Mouse (Mus musculus): Measurements from ENCODE around the gene Trim42. TPM values are rescaled to one million over a fixed set of nuclear protein-coding genes. Genes with fewer than 3 reads are reported as not detected.

Trim42 gene
- polyA plus RNA-seq, 1 experiment, result not detected

DNA sequence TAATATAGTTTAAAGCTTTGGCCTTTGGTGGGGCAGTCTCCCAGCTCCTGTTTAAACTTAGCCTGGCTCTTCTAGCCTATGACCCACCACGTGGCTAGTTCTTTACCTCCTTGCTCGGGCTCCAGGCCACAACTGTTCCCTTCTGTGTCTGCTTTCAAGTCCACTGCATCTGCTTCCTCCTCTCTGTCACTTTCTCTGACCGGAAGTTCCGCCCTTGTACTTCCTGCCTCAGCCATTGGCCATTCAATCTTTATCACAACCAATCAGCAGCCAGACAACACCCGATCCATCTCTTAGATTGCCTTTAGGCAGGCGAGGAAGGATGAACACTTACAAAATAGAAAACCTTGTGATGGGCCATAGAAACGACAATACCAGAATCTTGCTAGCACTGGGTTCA, 58.1 kb downstream of the Trim42 start:
- H3K4me3 ChIP-seq (ENCODE audit: insufficient read depth, low read length), result no peak overlapping the region
- no peak overlapping the region for H3K27ac ChIP-seq (ENCODE audit: insufficient read depth, low read length)
- H3K4me1 ChIP-seq (ENCODE audit: control insufficient read depth, insufficient read depth, low read length), result no peaks in the 10 kb centered on the region
- TF ChIP-seq POLR2A (IDR thresholded peaks at IDR 0.05; ENCODE audit: extremely low read depth, insufficient read depth, low read length) (no peak), CTCF (IDR thresholded peaks at IDR 0.05; ENCODE audit: extremely low read depth, insufficient read depth, low read length) (no peak)

DNA sequence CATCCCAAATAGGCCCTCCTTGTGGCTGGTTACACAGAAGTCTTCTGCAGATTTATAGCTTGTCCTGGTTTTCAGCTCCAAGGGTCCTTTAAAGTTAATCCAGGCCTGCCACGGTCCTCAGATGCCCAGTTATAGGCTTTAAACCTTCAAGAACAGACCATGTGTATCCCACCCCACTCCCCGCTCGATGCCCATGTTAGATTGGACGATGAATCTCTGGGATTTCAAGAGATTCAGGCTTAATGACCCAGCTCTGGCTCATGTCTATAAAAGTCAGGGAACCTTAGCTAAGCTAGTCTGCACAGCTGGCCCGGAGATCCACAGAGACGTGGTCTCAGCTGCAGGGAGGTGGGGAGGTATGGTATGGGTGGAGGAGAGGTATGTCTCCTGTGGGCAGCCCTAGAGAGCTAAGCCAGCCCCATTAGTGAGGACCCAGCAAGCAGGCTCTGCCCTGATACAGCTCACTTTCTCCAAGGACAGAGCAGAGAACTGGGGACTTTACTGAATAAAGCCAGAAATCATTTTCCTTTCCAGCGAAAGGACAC, 60.2 kb downstream of the Trim42 start:
- Histone ChIP-seq H3K4me1 (ENCODE audit: control insufficient read depth, insufficient read depth, low read length) (no peaks in the 10 kb centered on the region), H3K4me3 (ENCODE audit: insufficient read depth, low read length) (no peak overlapping the region), H3K27ac (ENCODE audit: insufficient read depth, low read length) (no peak overlapping the region)
- no peak for TF ChIP-seq POLR2A (IDR thresholded peaks at IDR 0.05; ENCODE audit: extremely low read depth, insufficient read depth, low read length)
- TF ChIP-seq CTCF (IDR thresholded peaks at IDR 0.05; ENCODE audit: extremely low read depth, insufficient read depth, low read length), result no peak

- no peak for TF ChIP-seq CTCF (IDR thresholded peaks at IDR 0.05; ENCODE audit: extremely low read depth, insufficient read depth, low read length)
- TF ChIP-seq POLR2A (IDR thresholded peaks at IDR 0.05; ENCODE audit: extremely low read depth, insufficient read depth, low read length), result no peak
- Histone ChIP-seq H3K27ac (ENCODE audit: insufficient read depth, low read length) (no peak overlapping the region), H3K4me1 (ENCODE audit: control insufficient read depth, insufficient read depth, low read length) (no peaks in the 10 kb centered on the region), H3K4me3 (ENCODE audit: insufficient read depth, low read length) (no peak overlapping the region)
Measured at GRCm38 (mm10) chr9:97307705-97308485, 61.9 kb downstream of the Trim42 start.

Data from cortical plate, adult 2 months (tissue).